Mouse (Mus musculus) lung, postnatal 14 days (tissue): ENCODE results near the gene Atp5l.

Experiments
- DNase-seq: peaks from one replicate; pipeline ENCODE4 v3.0.0; 2021

Gene Atp5l

GRCm38 (mm10) chr9:44891210-44891609 lies 29.3 kb downstream of the Atp5l start:
- DNase-seq, result no peak

- DNase-seq, result no peak
Observed at GRCm38 (mm10) chr9:44890122-44890521, 30.4 kb downstream of the Atp5l start.

GRCm38 (mm10) chr9:44888114-44888624 lies 32.4 kb downstream of the Atp5l start:
- no peak for DNase-seq

- DNase-seq, result no peak
Observed at GRCm38 (mm10) chr9:44882981-44883569, 37.5 kb downstream of the Atp5l start.

GRCm38 (mm10) chr9:44882436-44882980 lies 38.0 kb downstream of the Atp5l start:
- DNase-seq, result peak; percentile 24

GRCm38 (mm10) chr9:44881941-44882435 lies 38.6 kb downstream of the Atp5l start:
- DNase-seq, result peak; percentile 73

GRCm38 (mm10) chr9:44881221-44881871 lies 39.2 kb downstream of the Atp5l start, which contains the start of gene Kmt2a:
Gene Kmt2a, minus strand, starts transcription at chr9:44881296.
- peak; percentile 99 for DNase-seq

GRCm38 (mm10) chr9:44880309-44881081 lies 40.0 kb downstream of the Atp5l start:
- peak; percentile 14 for DNase-seq

GRCm38 (mm10) chr9:44879694-44880271 lies 40.8 kb downstream of the Atp5l start:
- DNase-seq, result no peak

GRCm38 (mm10) chr9:44878776-44879500 lies 41.6 kb downstream of the Atp5l start:
- no peak for DNase-seq

- DNase-seq, result no peak
Observed at GRCm38 (mm10) chr9:44877686-44878085, 42.9 kb downstream of the Atp5l start.

- DNase-seq, result no peak
Observed at GRCm38 (mm10) chr9:44875476-44875875, 45.1 kb downstream of the Atp5l start.

- no peak for DNase-seq
Observed at GRCm38 (mm10) chr9:44874198-44874597, 46.3 kb downstream of the Atp5l start.

- no peak for DNase-seq
Observed at GRCm38 (mm10) chr9:44873665-44874064, 46.9 kb downstream of the Atp5l start.

- DNase-seq, result no peak
Observed at GRCm38 (mm10) chr9:44868336-44869094, 52.0 kb downstream of the Atp5l start.

GRCm38 (mm10) chr9:44867664-44868063 lies 52.9 kb downstream of the Atp5l start:
- no peak for DNase-seq

- DNase-seq, result no peak
Observed at GRCm38 (mm10) chr9:44866501-44867240, 53.9 kb downstream of the Atp5l start.
